Mouse (Mus musculus): ENCODE results near the gene Dag1. TPM values are rescaled to one million over a fixed set of nuclear protein-coding genes. Genes with fewer than 3 reads are reported as not detected.

The Dag1 gene
- total and polyA plus RNA-seq, 3 experiments, result 124 to 347 (median 305) TPM

GRCm38 (mm10) chr9:108187616-108188015 is 76.1 kb downstream of the Dag1 start:
- peaks cover 1% of the 10 kb centered on the region; the same call in 1 of the 2 replicates for H3K4me1 ChIP-seq (ENCODE audit: control insufficient read depth, insufficient read depth, low read length)
- DNase-seq, result no peak
- intact Hi-C loops (cut with DNase I), result no loop called here
- H3K79me2 ChIP-seq (replicated peaks; ENCODE audit: control insufficient read depth, insufficient read depth, low read length), result no peaks in the 10 kb centered on the region
- no peak overlapping the region for H3K9ac ChIP-seq (ENCODE audit: low read depth, low read length)
- H3K27me3 ChIP-seq (ENCODE audit: control insufficient read depth, insufficient read depth, low read length), result peaks cover 6% of the 10 kb centered on the region; the same call in 1 of the 2 replicates
- H3K27ac ChIP-seq, result no peak overlapping the region
- H3K36me3 ChIP-seq (ENCODE audit: control insufficient read depth, insufficient read depth, low read length), result no peaks in the 10 kb centered on the region
- 38% methylated on average over 6 of the region's 6 CpGs for WGBS
- H3K4me3 ChIP-seq, result no peak overlapping the region
- TF ChIP-seq POLR2A (IDR thresholded peaks at IDR 0.05; ENCODE audit: insufficient read depth, low read depth, low read length) (no peak), EP300 (IDR thresholded peaks at IDR 0.05; ENCODE audit: insufficient read depth, low read depth, low read length) (no peak), CTCF (IDR thresholded peaks at IDR 0.05) (no peak)

GRCm38 (mm10) chr9:108185786-108186185 is 78.0 kb downstream of the Dag1 start:
- no peak overlapping the region for H3K9ac ChIP-seq (ENCODE audit: low read depth, low read length)
- H3K27ac ChIP-seq, result no peak overlapping the region
- peaks cover 6% of the 10 kb centered on the region; the same call in 1 of the 2 replicates for H3K27me3 ChIP-seq (ENCODE audit: control insufficient read depth, insufficient read depth, low read length)
- H3K4me3 ChIP-seq, result no peak overlapping the region
- intact Hi-C loops (cut with DNase I), result no loop called here
- H3K36me3 ChIP-seq (ENCODE audit: control insufficient read depth, insufficient read depth, low read length), result no peaks in the 10 kb centered on the region
- TF ChIP-seq CTCF (IDR thresholded peaks at IDR 0.05), result no peak
- no peak for TF ChIP-seq POLR2A (IDR thresholded peaks at IDR 0.05; ENCODE audit: insufficient read depth, low read depth, low read length)
- DNase-seq, result no peak
- WGBS, result 75% methylated on average over 8 of the region's 8 CpGs
- peaks cover 1% of the 10 kb centered on the region; the same call in 1 of the 2 replicates for H3K4me1 ChIP-seq (ENCODE audit: control insufficient read depth, insufficient read depth, low read length)
- no peaks in the 10 kb centered on the region for H3K79me2 ChIP-seq (replicated peaks; ENCODE audit: control insufficient read depth, insufficient read depth, low read length)

GRCm38 (mm10) chr9:108183531-108183994 is 80.2 kb downstream of the Dag1 start:
- DNase-seq, result no peak
- no peak overlapping the region for H3K4me3 ChIP-seq
- no peak for TF ChIP-seq CTCF (IDR thresholded peaks at IDR 0.05)
- no peak for TF ChIP-seq POLR2A (IDR thresholded peaks at IDR 0.05; ENCODE audit: insufficient read depth, low read depth, low read length)
- no peak for TF ChIP-seq EP300 (IDR thresholded peaks at IDR 0.05; ENCODE audit: insufficient read depth, low read depth, low read length)
- intact Hi-C loops (cut with DNase I), result no loop called here
- 81% methylated on average over 19 of the region's 19 CpGs for WGBS
- no peak overlapping the region for H3K9ac ChIP-seq (ENCODE audit: low read depth, low read length)
- H3K79me2 ChIP-seq (replicated peaks; ENCODE audit: control insufficient read depth, insufficient read depth, low read length), result no peaks in the 10 kb centered on the region
- no peak overlapping the region for H3K27ac ChIP-seq
- H3K4me1 ChIP-seq (ENCODE audit: control insufficient read depth, insufficient read depth, low read length), result peaks cover 1% of the 10 kb centered on the region; the same call in 1 of the 2 replicates
- H3K36me3 ChIP-seq (ENCODE audit: control insufficient read depth, insufficient read depth, low read length), result no peaks in the 10 kb centered on the region
- no peaks in the 10 kb centered on the region for H3K27me3 ChIP-seq (ENCODE audit: control insufficient read depth, insufficient read depth, low read length)

GRCm38 (mm10) chr9:108182806-108183506 is 80.8 kb downstream of the Dag1 start:
- Histone ChIP-seq H3K36me3 (ENCODE audit: control insufficient read depth, insufficient read depth, low read length) (no peaks in the 10 kb centered on the region), H3K4me3 (no peak overlapping the region), H3K27me3 (ENCODE audit: control insufficient read depth, insufficient read depth, low read length) (no peaks in the 10 kb centered on the region), H3K27ac (no peak overlapping the region), H3K9ac (ENCODE audit: low read depth, low read length) (no peak overlapping the region), H3K79me2 (replicated peaks; ENCODE audit: control insufficient read depth, insufficient read depth, low read length) (no peaks in the 10 kb centered on the region), H3K4me1 (ENCODE audit: control insufficient read depth, insufficient read depth, low read length) (peaks cover 1% of the 10 kb centered on the region; the same call in 1 of the 2 replicates)
- no peak for DNase-seq
- intact Hi-C loops (cut with DNase I), result no loop called here
- 82% methylated on average over 11 of the region's 11 CpGs for WGBS
- TF ChIP-seq POLR2A (IDR thresholded peaks at IDR 0.05; ENCODE audit: insufficient read depth, low read depth, low read length) (no peak), EP300 (IDR thresholded peaks at IDR 0.05; ENCODE audit: insufficient read depth, low read depth, low read length) (no peak), CTCF (IDR thresholded peaks at IDR 0.05) (no peak)

- Histone ChIP-seq H3K4me3 (no peak overlapping the region), H3K27me3 (ENCODE audit: control insufficient read depth, insufficient read depth, low read length) (no peaks in the 10 kb centered on the region), H3K27ac (no peak overlapping the region), H3K9ac (ENCODE audit: low read depth, low read length) (no peak overlapping the region), H3K36me3 (ENCODE audit: control insufficient read depth, insufficient read depth, low read length) (no peaks in the 10 kb centered on the region), H3K79me2 (replicated peaks; ENCODE audit: control insufficient read depth, insufficient read depth, low read length) (no peaks in the 10 kb centered on the region), H3K4me1 (ENCODE audit: control insufficient read depth, insufficient read depth, low read length) (no peaks in the 10 kb centered on the region)
- intact Hi-C loops (cut with DNase I), result no loop called here
- 54% methylated on average over 5 of the region's 5 CpGs for WGBS
- no peak for DNase-seq
- TF ChIP-seq CTCF (IDR thresholded peaks at IDR 0.05) (no peak), EP300 (IDR thresholded peaks at IDR 0.05; ENCODE audit: insufficient read depth, low read depth, low read length) (no peak), POLR2A (IDR thresholded peaks at IDR 0.05; ENCODE audit: insufficient read depth, low read depth, low read length) (no peak)
Observed at GRCm38 (mm10) chr9:108178391-108178790, 85.4 kb downstream of the Dag1 start.

GRCm38 (mm10) chr9:108175116-108175838 is 88.5 kb downstream of the Dag1 start:
- intact Hi-C loops (cut with DNase I), result no loop called here
- 0 out of 2 replicates have a peak, but pooled peaks cover 2% of the 10 kb centered on the region for H3K4me1 ChIP-seq (ENCODE audit: control insufficient read depth, insufficient read depth, low read length)
- no peaks in the 10 kb centered on the region for H3K79me2 ChIP-seq (replicated peaks; ENCODE audit: control insufficient read depth, insufficient read depth, low read length)
- H3K4me3 ChIP-seq, result no peak overlapping the region
- TF ChIP-seq POLR2A (IDR thresholded peaks at IDR 0.05; ENCODE audit: insufficient read depth, low read depth, low read length) (no peak), EP300 (IDR thresholded peaks at IDR 0.05; ENCODE audit: insufficient read depth, low read depth, low read length) (no peak), CTCF (IDR thresholded peaks at IDR 0.05) (no peak)
- DNase-seq, result no peak
- H3K27me3 ChIP-seq (ENCODE audit: control insufficient read depth, insufficient read depth, low read length), result no peaks in the 10 kb centered on the region
- H3K27ac ChIP-seq, result no peak overlapping the region
- 66% methylated on average over 19 of the region's 19 CpGs for WGBS
- no peaks in the 10 kb centered on the region for H3K36me3 ChIP-seq (ENCODE audit: control insufficient read depth, insufficient read depth, low read length)
- no peak overlapping the region for H3K9ac ChIP-seq (ENCODE audit: low read depth, low read length)
